Mouse (Mus musculus): ENCODE measurements around the gene Zfp865. TPM values are rescaled to one million over a fixed set of nuclear protein-coding genes. Genes with fewer than 3 reads are reported as not detected.

The Zfp865 gene
- polyA plus RNA-seq, 1 experiment, result 16.5 TPM

- TF ChIP-seq MYOD1 (IDR thresholded peaks at IDR 0.05; ENCODE audit: control insufficient read depth, insufficient read length, low read depth), result no peak
- TF ChIP-seq CTCF (IDR thresholded peaks at IDR 0.05; ENCODE audit: control insufficient read depth, insufficient read depth, insufficient read length), result no peak
- TF ChIP-seq USF1 (IDR thresholded peaks at IDR 0.05; ENCODE audit: low read depth), result no peak
- TF ChIP-seq CEBPB (IDR thresholded peaks at IDR 0.05; ENCODE audit: low read depth), result no peak
- TF ChIP-seq MAX (IDR thresholded peaks at IDR 0.05), result no peak
- TF ChIP-seq FOSL1 (IDR thresholded peaks at IDR 0.05; ENCODE audit: insufficient read depth, low read length, poor library complexity, severe bottlenecking), result no peak
- TF ChIP-seq MYOG (IDR thresholded peaks at IDR 0.05; ENCODE audit: control insufficient read depth, extremely low read depth, insufficient read length), result no peak
- Histone ChIP-seq H3K79me3 (ENCODE audit: low read depth) (peaks cover 3% of the 10 kb centered on the region), H3ac (ENCODE audit: control insufficient read depth, insufficient read length, low read depth) (no peak overlapping the region), H3K36me3 (ENCODE audit: control insufficient read depth, insufficient read depth) (peaks cover 66% of the 10 kb centered on the region), H3K79me2 (ENCODE audit: control insufficient read depth, insufficient read depth) (peaks cover 10% of the 10 kb centered on the region), H3K27me3 (ENCODE audit: control insufficient read depth, insufficient read depth, insufficient read length) (no peaks in the 10 kb centered on the region), H3K4me3 (ENCODE audit: insufficient read depth, poor library complexity, severe bottlenecking) (no peak overlapping the region)
Observed at GRCm38 (mm10) chr7:5030554-5031275, 10.5 kb downstream of the Zfp865 start.

- Histone ChIP-seq H3K4me3 (ENCODE audit: insufficient read depth, poor library complexity, severe bottlenecking) (no peak overlapping the region), H3K27me3 (ENCODE audit: control insufficient read depth, insufficient read depth, insufficient read length) (no peaks in the 10 kb centered on the region), H3K79me3 (ENCODE audit: low read depth) (peaks cover 1% of the 10 kb centered on the region), H3K36me3 (ENCODE audit: control insufficient read depth, insufficient read depth) (peaks cover 59% of the 10 kb centered on the region), H3ac (ENCODE audit: control insufficient read depth, insufficient read length, low read depth) (no peak overlapping the region), H3K79me2 (ENCODE audit: control insufficient read depth, insufficient read depth) (peaks cover 3% of the 10 kb centered on the region)
- TF ChIP-seq USF1 (IDR thresholded peaks at IDR 0.05; ENCODE audit: low read depth), result no peak
- no peak for TF ChIP-seq CEBPB (IDR thresholded peaks at IDR 0.05; ENCODE audit: low read depth)
- no peak for TF ChIP-seq MYOD1 (IDR thresholded peaks at IDR 0.05; ENCODE audit: control insufficient read depth, insufficient read length, low read depth)
- TF ChIP-seq MAX (IDR thresholded peaks at IDR 0.05), result no peak
- no peak for TF ChIP-seq FOSL1 (IDR thresholded peaks at IDR 0.05; ENCODE audit: insufficient read depth, low read length, poor library complexity, severe bottlenecking)
Observed at GRCm38 (mm10) chr7:5031496-5031895, 11.3 kb downstream of the Zfp865 start.

GRCm38 (mm10) chr7:5033818-5034217 lies 13.6 kb downstream of the Zfp865 start, which contains the start of gene 4632433K11Rik:
4632433K11Rik (plus strand) TSS chr7:5034118.
- Histone ChIP-seq H3K4me3 (ENCODE audit: insufficient read depth, poor library complexity, severe bottlenecking) (no peak within 1 kb of the TSS), H3ac (ENCODE audit: control insufficient read depth, insufficient read length, low read depth) (no peak within 1 kb of the TSS), H3K36me3 (ENCODE audit: control insufficient read depth, insufficient read depth) (peaks cover 45% of the 10 kb centered on the region), H3K79me2 (ENCODE audit: control insufficient read depth, insufficient read depth) (no peaks in the 10 kb centered on the region), H3K79me3 (ENCODE audit: low read depth) (peaks cover 1% of the 10 kb centered on the region), H3K27me3 (ENCODE audit: control insufficient read depth, insufficient read depth, insufficient read length) (no peaks in the 10 kb centered on the region)
- no peak for TF ChIP-seq USF1 (IDR thresholded peaks at IDR 0.05; ENCODE audit: low read depth)
- no peak for TF ChIP-seq CEBPB (IDR thresholded peaks at IDR 0.05; ENCODE audit: low read depth)
- no peak for TF ChIP-seq FOSL1 (IDR thresholded peaks at IDR 0.05; ENCODE audit: insufficient read depth, low read length, poor library complexity, severe bottlenecking)
- no peak for TF ChIP-seq MYOD1 (IDR thresholded peaks at IDR 0.05; ENCODE audit: control insufficient read depth, insufficient read length, low read depth)

GRCm38 (mm10) chr7:5035628-5036027 lies 15.5 kb downstream of the Zfp865 start:
- no peaks in the 10 kb centered on the region for H3K27me3 ChIP-seq (ENCODE audit: control insufficient read depth, insufficient read depth, insufficient read length)
- H3K79me2 ChIP-seq (ENCODE audit: control insufficient read depth, insufficient read depth), result no peaks in the 10 kb centered on the region
- no peak overlapping the region for H3K4me3 ChIP-seq (ENCODE audit: insufficient read depth, poor library complexity, severe bottlenecking)
- H3ac ChIP-seq (ENCODE audit: control insufficient read depth, insufficient read length, low read depth), result no peak overlapping the region
- peaks cover 1% of the 10 kb centered on the region for H3K79me3 ChIP-seq (ENCODE audit: low read depth)
- TF ChIP-seq USF1 (IDR thresholded peaks at IDR 0.05; ENCODE audit: low read depth) (no peak), CTCF (IDR thresholded peaks at IDR 0.05; ENCODE audit: control insufficient read depth, insufficient read depth, insufficient read length) (no peak), MYOG (IDR thresholded peaks at IDR 0.05; ENCODE audit: control insufficient read depth, extremely low read depth, insufficient read length) (no peak), CEBPB (IDR thresholded peaks at IDR 0.05; ENCODE audit: low read depth) (no peak), MYOD1 (IDR thresholded peaks at IDR 0.05; ENCODE audit: control insufficient read depth, insufficient read length, low read depth) (no peak), FOSL1 (IDR thresholded peaks at IDR 0.05; ENCODE audit: insufficient read depth, low read length, poor library complexity, severe bottlenecking) (no peak), MAX (IDR thresholded peaks at IDR 0.05) (no peak)
- peaks cover 29% of the 10 kb centered on the region for H3K36me3 ChIP-seq (ENCODE audit: control insufficient read depth, insufficient read depth)

- Histone ChIP-seq H3K79me2 (ENCODE audit: control insufficient read depth, insufficient read depth) (no peaks in the 10 kb centered on the region), H3K79me3 (ENCODE audit: low read depth) (peaks cover 1% of the 10 kb centered on the region), H3K36me3 (ENCODE audit: control insufficient read depth, insufficient read depth) (peaks cover 24% of the 10 kb centered on the region), H3ac (ENCODE audit: control insufficient read depth, insufficient read length, low read depth) (no peak overlapping the region), H3K27me3 (ENCODE audit: control insufficient read depth, insufficient read depth, insufficient read length) (no peaks in the 10 kb centered on the region), H3K4me3 (ENCODE audit: insufficient read depth, poor library complexity, severe bottlenecking) (no peak overlapping the region)
- TF ChIP-seq MAX (IDR thresholded peaks at IDR 0.05) (no peak), MYOG (IDR thresholded peaks at IDR 0.05; ENCODE audit: control insufficient read depth, extremely low read depth, insufficient read length) (no peak), MYOD1 (IDR thresholded peaks at IDR 0.05; ENCODE audit: control insufficient read depth, insufficient read length, low read depth) (no peak), FOSL1 (IDR thresholded peaks at IDR 0.05; ENCODE audit: insufficient read depth, low read length, poor library complexity, severe bottlenecking) (no peak), USF1 (IDR thresholded peaks at IDR 0.05; ENCODE audit: low read depth) (no peak), CEBPB (IDR thresholded peaks at IDR 0.05; ENCODE audit: low read depth) (no peak), CTCF (IDR thresholded peaks at IDR 0.05; ENCODE audit: control insufficient read depth, insufficient read depth, insufficient read length) (no peak)
Observed at GRCm38 (mm10) chr7:5036136-5036535, 16.0 kb downstream of the Zfp865 start.

GRCm38 (mm10) chr7:5037026-5037425 lies 16.9 kb downstream of the Zfp865 start:
- Histone ChIP-seq H3K36me3 (ENCODE audit: control insufficient read depth, insufficient read depth) (peaks cover 15% of the 10 kb centered on the region), H3K79me3 (ENCODE audit: low read depth) (peaks cover 1% of the 10 kb centered on the region), H3ac (ENCODE audit: control insufficient read depth, insufficient read length, low read depth) (no peak overlapping the region), H3K4me3 (ENCODE audit: insufficient read depth, poor library complexity, severe bottlenecking) (no peak overlapping the region), H3K27me3 (ENCODE audit: control insufficient read depth, insufficient read depth, insufficient read length) (no peaks in the 10 kb centered on the region), H3K79me2 (ENCODE audit: control insufficient read depth, insufficient read depth) (no peaks in the 10 kb centered on the region)
- TF ChIP-seq MAX (IDR thresholded peaks at IDR 0.05) (no peak), MYOD1 (IDR thresholded peaks at IDR 0.05; ENCODE audit: control insufficient read depth, insufficient read length, low read depth) (no peak), CEBPB (IDR thresholded peaks at IDR 0.05; ENCODE audit: low read depth) (no peak), USF1 (IDR thresholded peaks at IDR 0.05; ENCODE audit: low read depth) (no peak)

All from C2C12 (cell line).